9 mouse cellular contexts compared by ENCODE assay signal in the genomic region with DNA sequence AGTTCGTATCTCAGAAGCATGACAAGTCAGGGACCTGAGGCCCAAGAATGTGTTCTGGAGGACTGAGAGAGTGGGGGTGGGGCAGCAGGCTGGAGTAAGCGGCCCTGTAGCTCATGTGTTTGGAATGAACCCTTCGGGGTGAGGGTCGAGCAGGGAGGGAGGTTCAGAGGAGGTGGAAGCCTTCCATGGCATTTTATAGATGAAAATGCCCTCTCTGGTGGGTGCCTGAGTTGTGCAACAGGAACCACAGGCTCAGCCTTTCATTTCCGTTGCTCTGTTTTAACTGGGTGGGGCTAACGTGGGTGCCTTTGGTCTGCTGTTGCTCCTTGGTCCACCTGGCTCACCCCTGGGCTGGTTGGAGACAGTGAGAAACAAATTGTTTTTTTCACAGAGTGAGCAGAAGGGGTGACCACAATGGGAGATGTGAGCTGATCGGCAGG. TPM values are rescaled to one million over a fixed set of nuclear protein-coding genes. Genes with fewer than 3 reads are reported as not detected.
DNase-seq lines count a peak whose midpoint lies in the region; ATAC-seq lines count a peak whose summit lies in the region.
"Had no signal": no experiment of that assay in that cellular context is flagged by ENCODE, and none has a peak within 500 bp of the region (broad histone marks: within the 10 kb centered on the region; RNA-seq: fewer than 3 reads in every experiment).

No protein-coding gene starts in this region.

- peaks cover 3% of the 10 kb centered on the region; the same call in 1 of the 2 replicates for H3K36me3 ChIP-seq in kidney, embryonic 14.5 days (ENCODE audit: control insufficient read depth, insufficient read depth, low read length)
- no peaks in the 10 kb centered on the region for H3K36me3 ChIP-seq in stomach, embryonic 14.5 days (ENCODE audit: control insufficient read depth, insufficient read depth, low read length)
- H3K36me3 ChIP-seq in midbrain, embryonic 11.5 days (ENCODE audit: control insufficient read depth, insufficient read depth, low read length) = no peaks in the 10 kb centered on the region

- H3K27me3 ChIP-seq in kidney, embryonic 14.5 days (ENCODE audit: control insufficient read depth, insufficient read depth, low read length) = no peaks in the 10 kb centered on the region
- H3K27me3 ChIP-seq in stomach, embryonic 14.5 days (ENCODE audit: control insufficient read depth, insufficient read depth, low read length) = no peaks in the 10 kb centered on the region
- no peaks in the 10 kb centered on the region for H3K27me3 ChIP-seq in midbrain, embryonic 11.5 days (ENCODE audit: control insufficient read depth, insufficient read depth, low read length)

- H3K9ac ChIP-seq in kidney, embryonic 14.5 days (ENCODE audit: low read depth, low read length) = no peak overlapping the region
- H3K9ac ChIP-seq in stomach, embryonic 14.5 days (replicated peaks; ENCODE audit: low read depth, low read length) = peak overlapping the region; percentile 3; the same call in 1 of the 2 replicates
- H3K9ac ChIP-seq in midbrain, embryonic 11.5 days (ENCODE audit: low read length) = no peak overlapping the region

- 0 out of 2 replicates have a peak overlapping the region, but pooled peaks have one; percentile 2 for H3K4me2 ChIP-seq in kidney, embryonic 14.5 days (replicated peaks; ENCODE audit: low read depth, low read length)
- 0 out of 2 replicates have a peak overlapping the region, but pooled peaks have one; percentile 1 for H3K4me2 ChIP-seq in stomach, embryonic 14.5 days (replicated peaks; ENCODE audit: low read depth, low read length)
- no peak overlapping the region for H3K4me2 ChIP-seq in midbrain, embryonic 11.5 days

- H3K27ac ChIP-seq in kidney, embryonic 14.5 days (ENCODE audit: low read depth, low read length) = peak overlapping the region; percentile 8; the same call in 1 of the 2 replicates
- peak overlapping the region; percentile 33; the same call in 1 of the 2 replicates for H3K27ac ChIP-seq in stomach, embryonic 14.5 days (ENCODE audit: low read length)
- H3K27ac ChIP-seq in midbrain, embryonic 11.5 days (ENCODE audit: low read depth, low read length) = no peak overlapping the region

- no peak overlapping the region for H3K4me3 ChIP-seq in kidney, embryonic 14.5 days (ENCODE audit: low read length)
- no peak overlapping the region for H3K4me3 ChIP-seq in stomach, embryonic 14.5 days (ENCODE audit: low read depth, low read length)
- no peak overlapping the region for H3K4me3 ChIP-seq in midbrain, embryonic 11.5 days (ENCODE audit: low read depth, low read length)

- 0 out of 2 replicates have a peak, but pooled peaks have one; percentile 6 for ATAC-seq in kidney, embryonic 14.5 days (ENCODE audit: low FRiP score, low TSS enrichment)
- peak; percentile 59 for ATAC-seq in activated CD4-positive, CD25-positive, alpha-beta regulatory T cell, adult 4 months
- peak; percentile 72 to 74 for ATAC-seq in hematopoietic stem cell, adult 5-6 weeks (replicated peaks in 1 of 2; ENCODE audit: insufficient read depth in 1 of 2, low FRiP score in 2 of 2, low TSS enrichment in 1 of 2, low read depth in 1 of 2, poor library complexity in 2 of 2, severe bottlenecking in 2 of 2)
- no peak for ATAC-seq in stomach, embryonic 14.5 days (ENCODE audit: insufficient number of reproducible peaks, insufficient read depth, low FRiP score, low read depth)
- ATAC-seq in midbrain, embryonic 11.5 days (ENCODE audit: low FRiP score) = no peak

- no peak for DNase-seq in kidney, postnatal 14 days
- DNase-seq in midbrain, embryonic 11.5 days (ENCODE audit: low spot score, missing footprints) = no peak
- no peak for DNase-seq in embryo, embryonic 10 days (ENCODE audit: low spot score)
- DNase-seq in layer of hippocampus, postnatal 36 days = no peak
- DNase-seq: cerebellum, adult 9-10 months had no signal

- no peaks in the 10 kb centered on the region for H3K9me3 ChIP-seq in kidney, embryonic 14.5 days (ENCODE audit: control insufficient read depth, low read length)
- H3K9me3 ChIP-seq in stomach, embryonic 14.5 days (ENCODE audit: control insufficient read depth, low read depth, low read length) = no peaks in the 10 kb centered on the region
- no peaks in the 10 kb centered on the region for H3K9me3 ChIP-seq in midbrain, embryonic 11.5 days (ENCODE audit: control insufficient read depth, low read length)

- H3K4me1 ChIP-seq in kidney, embryonic 14.5 days (ENCODE audit: control insufficient read depth, insufficient read depth, low read length) = peaks cover 59% of the 10 kb centered on the region
- peaks cover 43% of the 10 kb centered on the region for H3K4me1 ChIP-seq in stomach, embryonic 14.5 days (ENCODE audit: control insufficient read depth, insufficient read depth, low read length)
- H3K4me1 ChIP-seq in midbrain, embryonic 11.5 days (ENCODE audit: control insufficient read depth, insufficient read depth, low read length) = peaks cover 4% of the 10 kb centered on the region

- 23% methylated on average over 7 of the region's 7 CpGs for WGBS in kidney, embryonic 14.5 days
- WGBS in stomach, embryonic 14.5 days = 22% methylated on average over 7 of the region's 7 CpGs
- WGBS in midbrain, embryonic 11.5 days = 71% methylated on average over 7 of the region's 7 CpGs

RNA-seq across cellular contexts. Expression of a gene that starts 9.2 kb away (rescaled TPM):
- 29.4 and 44.4 TPM in 2 replicates for polyA plus RNA-seq in kidney, embryonic 14.5 days (2014; fragmentation: Nextera tagmentation; extraction: Ambion mirVana)
- polyA plus RNA-seq in activated CD4-positive, CD25-positive, alpha-beta regulatory T cell, adult 4 months (2017; shearing (Covaris generic)) = 100 to 1,000 TPM; 110 to 112 TPM
- 132 and 143 TPM in 2 replicates for total RNA-seq in hematopoietic stem cell, adult 5-6 weeks (2017)
- polyA plus RNA-seq in stomach, embryonic 14.5 days (2014; fragmentation: Nextera tagmentation; extraction: Ambion mirVana) = 37.2 and 44.0 TPM in 2 replicates
- polyA plus RNA-seq in midbrain, embryonic 11.5 days (2014; fragmentation: Nextera tagmentation; extraction: Ambion mirVana) = 5.9 and 6.6 TPM in 2 replicates
- total RNA-seq in layer of hippocampus, postnatal 36 days (2021) = 1 to 10 TPM; 3.7 to 4.8 TPM

Comparison
In these comparisons a context has a peak if more than half of its experiments do, and no peak if none do; other contexts are left out.
1. ATAC-seq: peak in kidney, embryonic 14.5 days (single experiment), activated CD4-positive, CD25-positive, alpha-beta regulatory T cell, adult 4 months (single experiment) and hematopoietic stem cell, adult 5-6 weeks (2 of 2); none in stomach, embryonic 14.5 days (single experiment) and midbrain, embryonic 11.5 days (single experiment).